Mouse (Mus musculus): ENCODE data around the gene Tmem52b. TPM values are rescaled to one million over a fixed set of nuclear protein-coding genes. Genes with fewer than 3 reads are reported as not detected.

Gene Tmem52b
- polyA plus RNA-seq, 1 experiment from 2014 or later: not detected

DNA sequence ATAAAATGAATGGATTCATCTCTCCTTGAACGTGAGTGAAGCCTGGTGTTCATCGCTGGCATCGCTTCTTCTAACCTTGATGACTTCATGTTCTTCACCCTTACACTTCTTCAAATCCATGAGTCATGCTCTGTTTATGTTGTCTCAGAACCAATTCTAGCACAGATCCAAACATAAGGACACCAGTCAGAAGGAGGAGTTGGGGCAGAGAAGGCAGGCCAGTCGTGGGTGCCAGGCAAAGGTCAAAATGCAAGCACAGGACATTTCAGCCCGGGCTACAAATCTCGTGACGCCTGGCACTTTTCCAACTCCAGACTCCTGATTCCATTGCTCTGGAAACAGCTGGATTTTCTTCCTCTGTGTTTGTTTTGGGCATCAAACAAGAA lies 20.2 kb downstream of the Tmem52b start:
- H3K4me1 ChIP-seq (replicated peaks): peaks cover 19% of the 10 kb centered on the region
- H3K36me3 ChIP-seq: peaks cover 4% of the 10 kb centered on the region
- no peaks in the 10 kb centered on the region for H3K27me3 ChIP-seq (replicated peaks)
- peak overlapping the region; percentile 73 for H3K27ac ChIP-seq (ENCODE audit: poor library complexity, severe bottlenecking)
- 0 out of 2 replicates have a peak overlapping the region, but pooled peaks have one; percentile 54 for H3K9ac ChIP-seq
- 30% methylated on average over 7 of the region's 7 CpGs for WGBS
- peak overlapping the region; percentile 82 for H3K4me2 ChIP-seq
- no peaks in the 10 kb centered on the region for H3K9me3 ChIP-seq (replicated peaks)
- ATAC-seq (ENCODE audit: insufficient number of reproducible peaks, low FRiP score): peak; percentile 60
- peak overlapping the region; percentile 96 for H3K4me3 ChIP-seq

DNA sequence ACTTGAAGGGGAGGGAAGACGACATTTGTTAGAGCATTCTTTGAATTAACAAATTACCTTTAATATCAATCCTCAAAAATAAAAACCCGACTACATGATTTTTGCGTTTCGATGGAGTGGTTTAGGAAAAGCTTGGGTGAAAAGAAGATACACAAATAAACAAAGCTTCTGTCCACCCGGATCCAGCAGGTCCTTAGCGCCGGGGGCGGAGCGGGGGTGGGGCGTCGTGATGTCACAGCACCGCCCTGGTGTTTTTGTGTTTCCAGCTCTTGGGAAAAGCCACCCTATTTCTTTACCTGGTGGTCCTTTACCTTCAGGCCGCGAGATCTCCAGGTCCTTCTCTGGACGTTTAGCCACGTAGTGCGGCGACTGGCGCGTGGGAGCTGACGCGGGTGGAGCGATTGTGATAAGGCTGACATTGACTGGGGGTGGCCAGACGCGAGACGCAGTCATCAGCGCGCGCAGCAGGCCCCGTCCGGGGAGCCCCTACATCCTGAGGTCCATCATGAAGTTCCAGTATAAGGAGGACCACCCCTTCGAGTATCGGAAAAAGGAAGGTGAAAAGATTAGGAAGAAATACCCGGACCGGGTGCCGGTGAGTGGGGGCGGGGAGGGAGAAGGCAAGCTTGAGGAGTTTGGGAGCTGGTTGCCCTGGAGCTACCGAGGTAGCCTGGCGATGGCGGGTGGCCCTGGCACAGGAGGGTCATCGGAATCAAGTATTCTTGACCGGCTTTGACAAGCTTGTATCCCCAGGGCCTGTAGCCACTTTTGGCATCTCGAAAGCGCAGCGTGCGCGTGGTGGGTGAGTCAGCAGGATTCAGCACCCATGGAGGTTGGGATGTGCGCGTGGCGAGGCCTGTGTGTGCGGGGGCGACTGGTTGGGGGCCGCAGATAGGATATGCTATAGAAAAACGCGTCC lies 20.8 kb downstream of the Tmem52b start, which contains the start of gene Gabarapl1:
Gene Gabarapl1, plus strand, starts transcription at position 219 of the 919 bp plus-strand sequence.
- peaks cover 19% of the 10 kb centered on the region for H3K4me1 ChIP-seq (replicated peaks)
- peak within 1 kb of the TSS; percentile 90 for H3K9ac ChIP-seq
- H3K27me3 ChIP-seq (replicated peaks): no peaks in the 10 kb centered on the region
- ATAC-seq (ENCODE audit: insufficient number of reproducible peaks, low FRiP score): peak; percentile 86
- peaks cover 7% of the 10 kb centered on the region for H3K36me3 ChIP-seq
- peak within 1 kb of the TSS; percentile 82 for H3K4me2 ChIP-seq
- under 1% methylated on average over 55 of the region's 55 CpGs for WGBS
- no peaks in the 10 kb centered on the region for H3K9me3 ChIP-seq (replicated peaks)
- peak within 1 kb of the TSS; percentile 75 for H3K27ac ChIP-seq (ENCODE audit: poor library complexity, severe bottlenecking)
- H3K4me3 ChIP-seq: peak within 1 kb of the TSS; percentile 96

- ATAC-seq (ENCODE audit: insufficient number of reproducible peaks, low FRiP score): 0 out of 2 replicates have a peak, but pooled peaks have one; percentile 5
- no peak overlapping the region for H3K27ac ChIP-seq (ENCODE audit: poor library complexity, severe bottlenecking)
- H3K27me3 ChIP-seq (replicated peaks): no peaks in the 10 kb centered on the region
- peak overlapping the region; percentile 82 for H3K4me2 ChIP-seq
- peak overlapping the region; percentile 96 for H3K4me3 ChIP-seq
- H3K9me3 ChIP-seq (replicated peaks): no peaks in the 10 kb centered on the region
- H3K36me3 ChIP-seq: peaks cover 15% of the 10 kb centered on the region
- peaks cover 19% of the 10 kb centered on the region for H3K4me1 ChIP-seq (replicated peaks)
- H3K9ac ChIP-seq: peak overlapping the region; percentile 90
- 19% methylated on average over 9 of the region's 9 CpGs for WGBS
Observed at GRCm38 (mm10) chr6:129534057-129534456, 21.7 kb downstream of the Tmem52b start.

- Histone ChIP-seq H3K9me3 (replicated peaks) (no peaks in the 10 kb centered on the region), H3K27me3 (replicated peaks) (no peaks in the 10 kb centered on the region), H3K4me3 (peak overlapping the region; percentile 96), H3K9ac (0 out of 2 replicates have a peak overlapping the region, but pooled peaks have one; percentile 31), H3K36me3 (peaks cover 22% of the 10 kb centered on the region), H3K4me2 (peak overlapping the region; percentile 82), H3K4me1 (replicated peaks) (peaks cover 19% of the 10 kb centered on the region), H3K27ac (ENCODE audit: poor library complexity, severe bottlenecking) (no peak overlapping the region)
- 60% methylated on average over 4 of the region's 4 CpGs for WGBS
- ATAC-seq (ENCODE audit: insufficient number of reproducible peaks, low FRiP score): no peak
Observed at GRCm38 (mm10) chr6:129534627-129535190, 22.4 kb downstream of the Tmem52b start.

GRCm38 (mm10) chr6:129535723-129536122 lies 23.4 kb downstream of the Tmem52b start:
- 41% methylated on average over 4 of the region's 4 CpGs for WGBS
- H3K36me3 ChIP-seq: peaks cover 30% of the 10 kb centered on the region
- no peak for ATAC-seq (ENCODE audit: insufficient number of reproducible peaks, low FRiP score)
- H3K27me3 ChIP-seq (replicated peaks): no peaks in the 10 kb centered on the region
- peaks cover 19% of the 10 kb centered on the region for H3K4me1 ChIP-seq (replicated peaks)
- H3K9me3 ChIP-seq (replicated peaks): no peaks in the 10 kb centered on the region
- H3K27ac ChIP-seq (ENCODE audit: poor library complexity, severe bottlenecking): no peak overlapping the region
- no peak overlapping the region for H3K4me3 ChIP-seq
- peak overlapping the region; percentile 82 for H3K4me2 ChIP-seq
- peak overlapping the region; percentile 17; the same call in 1 of the 2 replicates for H3K9ac ChIP-seq

DNA sequence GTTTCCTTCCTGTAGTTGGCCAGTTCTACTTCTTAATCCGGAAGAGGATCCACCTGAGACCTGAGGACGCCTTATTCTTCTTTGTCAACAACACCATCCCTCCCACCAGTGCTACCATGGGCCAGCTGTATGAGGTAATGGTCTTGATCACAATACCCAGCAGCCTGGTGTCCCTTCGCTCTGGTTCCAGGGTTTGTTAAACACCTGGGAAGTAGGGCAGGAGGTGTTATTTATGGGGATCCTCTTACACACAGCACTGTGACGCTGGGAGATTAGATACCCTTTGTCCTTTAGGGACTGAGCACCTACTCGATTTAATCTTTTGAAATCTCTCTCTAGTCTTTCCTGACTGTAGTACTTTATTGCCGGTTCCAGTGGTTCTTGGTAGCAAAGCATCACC lies 26.2 kb downstream of the Tmem52b start:
- H3K36me3 ChIP-seq: peaks cover 47% of the 10 kb centered on the region
- peaks cover 17% of the 10 kb centered on the region for H3K4me1 ChIP-seq (replicated peaks)
- no peak overlapping the region for H3K4me2 ChIP-seq
- no peaks in the 10 kb centered on the region for H3K9me3 ChIP-seq (replicated peaks)
- ATAC-seq (ENCODE audit: insufficient number of reproducible peaks, low FRiP score): no peak
- no peak overlapping the region for H3K4me3 ChIP-seq
- H3K9ac ChIP-seq: no peak overlapping the region
- H3K27me3 ChIP-seq (replicated peaks): no peaks in the 10 kb centered on the region
- H3K27ac ChIP-seq (ENCODE audit: poor library complexity, severe bottlenecking): no peak overlapping the region
- WGBS: 85% methylated on average over 6 of the region's 6 CpGs

DNA sequence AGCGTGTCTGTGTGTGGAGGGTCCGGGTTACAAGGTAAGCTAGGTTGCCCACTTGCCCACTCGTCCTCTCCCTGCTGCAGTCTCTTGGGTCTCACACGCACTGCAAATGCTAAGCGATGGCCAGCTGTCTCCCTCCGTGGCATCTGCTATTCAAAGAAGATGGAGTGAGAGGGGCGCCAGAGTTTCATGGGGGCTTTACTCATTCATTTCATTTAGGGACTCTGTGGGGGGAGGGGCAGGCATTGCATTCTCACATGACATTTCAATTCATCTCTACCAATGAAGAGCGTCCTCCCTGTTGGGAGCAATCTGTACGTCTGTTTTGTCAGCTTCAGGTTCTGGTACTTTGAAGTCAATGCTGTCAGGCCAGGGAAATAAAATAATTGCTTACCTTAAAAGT lies 29.6 kb downstream of the Tmem52b start:
- no peak overlapping the region for H3K27ac ChIP-seq (ENCODE audit: poor library complexity, severe bottlenecking)
- no peak overlapping the region for H3K9ac ChIP-seq
- no peaks in the 10 kb centered on the region for H3K27me3 ChIP-seq (replicated peaks)
- peaks cover 47% of the 10 kb centered on the region for H3K36me3 ChIP-seq
- H3K4me3 ChIP-seq: no peak overlapping the region
- no peak overlapping the region for H3K4me2 ChIP-seq
- H3K4me1 ChIP-seq (replicated peaks): no peaks in the 10 kb centered on the region; the same call in 1 of the 2 replicates
- H3K9me3 ChIP-seq (replicated peaks): no peaks in the 10 kb centered on the region
- WGBS: 83% methylated on average over 9 of the region's 9 CpGs
- no peak for ATAC-seq (ENCODE audit: insufficient number of reproducible peaks, low FRiP score)

DNA sequence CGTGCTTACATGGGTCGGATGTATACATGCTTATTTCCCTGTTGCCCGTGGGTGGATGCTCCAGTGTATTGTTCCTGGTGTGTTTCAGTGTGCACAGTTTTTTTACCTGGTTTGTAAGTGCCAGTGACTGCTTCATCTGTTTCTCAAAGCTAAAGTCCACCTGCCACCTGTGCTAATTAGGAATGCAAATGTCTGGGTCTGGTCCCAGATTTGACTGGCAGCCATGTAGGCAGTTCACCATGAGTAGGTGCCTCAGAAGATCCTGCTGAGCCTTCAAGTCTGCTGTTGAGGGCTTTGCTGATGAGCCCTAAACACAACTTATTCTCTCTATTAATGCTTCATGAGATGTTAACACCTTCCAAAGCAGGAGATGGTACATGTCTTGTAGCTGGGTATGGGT lies 30.2 kb downstream of the Tmem52b start:
- Histone ChIP-seq H3K27me3 (replicated peaks) (no peaks in the 10 kb centered on the region), H3K4me3 (no peak overlapping the region), H3K4me2 (no peak overlapping the region), H3K27ac (ENCODE audit: poor library complexity, severe bottlenecking) (no peak overlapping the region), H3K4me1 (replicated peaks) (no peaks in the 10 kb centered on the region; the same call in 1 of the 2 replicates), H3K9me3 (replicated peaks) (no peaks in the 10 kb centered on the region), H3K36me3 (peaks cover 44% of the 10 kb centered on the region), H3K9ac (no peak overlapping the region)
- ATAC-seq (ENCODE audit: insufficient number of reproducible peaks, low FRiP score): no peak
- 94% methylated on average over 3 of the region's 3 CpGs for WGBS

DNA sequence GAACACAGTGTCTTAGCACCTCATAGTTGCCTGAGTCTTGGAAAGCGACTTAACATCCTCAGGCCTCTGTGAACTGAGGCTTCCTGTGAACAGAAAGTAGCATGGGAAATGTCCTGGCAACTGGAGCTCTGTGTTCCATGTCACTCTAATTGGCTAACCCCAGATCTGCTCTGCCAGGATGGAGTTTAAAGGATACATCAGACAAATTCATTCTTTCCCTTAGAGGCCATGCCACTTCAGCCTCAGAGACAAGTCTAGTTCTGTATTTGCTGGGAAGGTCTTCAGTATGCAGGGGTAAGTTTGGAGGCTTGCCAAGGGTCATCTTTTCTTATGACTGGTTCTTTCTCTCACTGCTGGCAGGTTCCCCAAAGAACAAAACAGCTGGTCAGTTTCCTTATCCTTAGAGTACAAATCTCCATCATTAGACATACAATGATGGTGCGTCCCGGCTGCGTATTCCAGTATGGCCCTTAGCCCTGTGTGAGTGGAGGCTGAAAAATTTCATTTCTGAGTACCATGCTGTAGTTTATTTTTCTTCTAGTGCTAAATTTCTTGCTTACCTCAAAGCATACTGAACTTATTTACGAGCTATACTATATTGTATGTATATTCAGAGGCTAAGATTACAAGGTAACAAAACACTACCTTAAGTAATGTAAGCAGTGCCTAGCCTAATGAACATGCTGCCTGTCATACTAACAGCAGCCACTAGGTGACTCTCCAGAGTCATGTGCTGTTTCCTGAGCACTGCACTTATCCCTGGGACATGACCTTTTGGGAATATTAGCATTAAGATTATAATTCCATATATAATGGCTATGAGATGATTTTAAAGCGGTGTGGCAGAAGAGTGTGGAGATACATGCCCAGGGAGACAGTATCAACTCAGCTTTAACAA lies 31.6 kb downstream of the Tmem52b start:
- H3K9me3 ChIP-seq (replicated peaks): no peaks in the 10 kb centered on the region
- H3K27ac ChIP-seq (ENCODE audit: poor library complexity, severe bottlenecking): no peak overlapping the region
- peaks cover 33% of the 10 kb centered on the region for H3K36me3 ChIP-seq
- ATAC-seq (ENCODE audit: insufficient number of reproducible peaks, low FRiP score): peak; percentile 60; the same call in 1 of the 2 replicates
- H3K4me3 ChIP-seq: no peak overlapping the region
- no peak overlapping the region for H3K9ac ChIP-seq
- H3K4me1 ChIP-seq (replicated peaks): no peaks in the 10 kb centered on the region; the same call in 1 of the 2 replicates
- WGBS: 58% methylated on average over 6 of the region's 6 CpGs
- no peaks in the 10 kb centered on the region for H3K27me3 ChIP-seq (replicated peaks)
- no peak overlapping the region for H3K4me2 ChIP-seq

- Histone ChIP-seq H3K4me1 (replicated peaks) (no peaks in the 10 kb centered on the region; the same call in 1 of the 2 replicates), H3K27me3 (replicated peaks) (no peaks in the 10 kb centered on the region), H3K4me3 (no peak overlapping the region), H3K27ac (ENCODE audit: poor library complexity, severe bottlenecking) (no peak overlapping the region), H3K4me2 (no peak overlapping the region), H3K36me3 (0 out of 2 replicates have a peak, but pooled peaks cover 4% of the 10 kb centered on the region), H3K9me3 (replicated peaks) (no peaks in the 10 kb centered on the region), H3K9ac (no peak overlapping the region)
- no peak for ATAC-seq (ENCODE audit: insufficient number of reproducible peaks, low FRiP score)
- 79% methylated on average over 2 of the region's 2 CpGs for WGBS
Observed at GRCm38 (mm10) chr6:129547277-129547676, 34.9 kb downstream of the Tmem52b start.
